Mouse (Mus musculus): Measurements from ENCODE around the gene Flii. TPM values are rescaled to one million over a fixed set of nuclear protein-coding genes. Genes with fewer than 3 reads are reported as not detected.

The Flii gene
- 3.8 TPM for polyA plus RNA-seq (2014; fragmentation: Illumina TruSeq; extraction: RNeasy Lipid Tissue Mini Kit (QIAGEN cat#74804); ENCODE audit: low read depth, low replicate concordance)

GRCm38 (mm10) chr11:60726601-60727391 is at the start of gene Flii:
Flii (minus strand) TSS chr11:60727263.

GRCm38 (mm10) chr11:60728260-60728761 is 1.2 kb upstream of the Flii start, which contains the start of gene Mief2:
Mief2 (plus strand) TSS chr11:60728398.

GRCm38 (mm10) chr11:60699524-60700075 is 27.5 kb downstream of the Flii start, which contains the start of gene Llgl1:
Llgl1 (plus strand) TSS chr11:60699723.

Other genes with a start within 250 kb of the Flii start
- 79.5 TPM for gene Alkbh5, start 190.9 kb downstream of the Flii start, polyA plus RNA-seq (2014; fragmentation: Illumina TruSeq; extraction: RNeasy Lipid Tissue Mini Kit (QIAGEN cat#74804); ENCODE audit: low read depth, low replicate concordance)
- gene Llgl1, start 27.5 kb downstream of the Flii start, polyA plus RNA-seq (2014; fragmentation: Illumina TruSeq; extraction: RNeasy Lipid Tissue Mini Kit (QIAGEN cat#74804); ENCODE audit: low read depth, low replicate concordance) = 0.08 TPM
- 0.49 TPM for gene Mief2, start 1.1 kb upstream of the Flii start, polyA plus RNA-seq (2014; fragmentation: Illumina TruSeq; extraction: RNeasy Lipid Tissue Mini Kit (QIAGEN cat#74804); ENCODE audit: low read depth, low replicate concordance)
- gene Top3a, start 50.1 kb upstream of the Flii start, polyA plus RNA-seq (2014; fragmentation: Illumina TruSeq; extraction: RNeasy Lipid Tissue Mini Kit (QIAGEN cat#74804); ENCODE audit: low read depth, low replicate concordance) = 2.3 TPM
- 15.0 TPM for gene Smcr8, start 50.3 kb upstream of the Flii start, polyA plus RNA-seq (2014; fragmentation: Illumina TruSeq; extraction: RNeasy Lipid Tissue Mini Kit (QIAGEN cat#74804); ENCODE audit: low read depth, low replicate concordance)
- 46.4 TPM for gene Shmt1, start 84.5 kb upstream of the Flii start, polyA plus RNA-seq (2014; fragmentation: Illumina TruSeq; extraction: RNeasy Lipid Tissue Mini Kit (QIAGEN cat#74804); ENCODE audit: low read depth, low replicate concordance)
- 3.2 TPM for gene Dhrs7b, start 103.4 kb upstream of the Flii start, polyA plus RNA-seq (2014; fragmentation: Illumina TruSeq; extraction: RNeasy Lipid Tissue Mini Kit (QIAGEN cat#74804); ENCODE audit: low read depth, low replicate concordance)
- 11.4 TPM for gene Tmem11, start 152.0 kb upstream of the Flii start, polyA plus RNA-seq (2014; fragmentation: Illumina TruSeq; extraction: RNeasy Lipid Tissue Mini Kit (QIAGEN cat#74804); ENCODE audit: low read depth, low replicate concordance)
- 2.3 TPM for gene Natd1, start 187.5 kb upstream of the Flii start, polyA plus RNA-seq (2014; fragmentation: Illumina TruSeq; extraction: RNeasy Lipid Tissue Mini Kit (QIAGEN cat#74804); ENCODE audit: low read depth, low replicate concordance)
- gene Map2k3, start 204.8 kb upstream of the Flii start, polyA plus RNA-seq (2014; fragmentation: Illumina TruSeq; extraction: RNeasy Lipid Tissue Mini Kit (QIAGEN cat#74804); ENCODE audit: low read depth, low replicate concordance) = 7.4 TPM

Measured in kidney, adult 10 weeks (tissue).